Mouse (Mus musculus): ENCODE measurements around the gene Zdhhc1. TPM values are rescaled to one million over a fixed set of nuclear protein-coding genes. Genes with fewer than 3 reads are reported as not detected.
A peak's percentile ranks its signal among the peaks of the same experiment; 100 is the strongest.

Gene Zdhhc1
- total RNA-seq, 1 experiment: 3.2 TPM

GRCm38 (mm10) chr8:105442661-105443060 lies 54.0 kb downstream of the Zdhhc1 start:
- no peak overlapping the region for H3K4me3 ChIP-seq (ENCODE audit: insufficient read depth in 1 of 2, low read depth in 1 of 2, low read length in 2 of 2, poor library complexity in 1 of 2, severe bottlenecking in 1 of 2)
- in situ Hi-C loops (cut with MboI; ENCODE audit: low sequenced_read_pairs in 2 of 2, unreplicated experiment in 2 of 2): no loop called here
- DNase-seq (ENCODE audit: low read depth, low spot score): no peak
- no peaks in the 10 kb centered on the region for H3K36me3 ChIP-seq (ENCODE audit: control insufficient read depth, insufficient read depth, low read length, poor library complexity, severe bottlenecking)
- no peak overlapping the region for H3K9ac ChIP-seq (ENCODE audit: insufficient read depth, low read depth, low read length, poor library complexity, severe bottlenecking)
- H3K9me3 ChIP-seq (ENCODE audit: control insufficient read depth, insufficient read depth, low read depth, low read length): no peaks in the 10 kb centered on the region
- H3K4me1 ChIP-seq (ENCODE audit: control insufficient read depth in 2 of 2, insufficient read depth in 2 of 2, low read length in 2 of 2, poor library complexity in 1 of 2): peaks cover 0 to 7% of the 10 kb centered on the region in 2 experiments; a peak in 1 of 4 replicates
- H3K27ac ChIP-seq (ENCODE audit: insufficient read depth, low read depth, low read length, poor library complexity, severe bottlenecking): no peak overlapping the region
- TF ChIP-seq ZNF384 (IDR thresholded peaks at IDR 0.05; ENCODE audit: low read depth, low read length) (no peak), MAFK (IDR thresholded peaks at IDR 0.05; ENCODE audit: insufficient read depth, low read depth, low read length) (no peak), ZC3H11A (IDR thresholded peaks at IDR 0.05; ENCODE audit: borderline replicate concordance, low read depth, low read length) (no peak), HCFC1 (IDR thresholded peaks at IDR 0.05; ENCODE audit: borderline replicate concordance, insufficient read depth, low read length) (no peak)

DNA sequence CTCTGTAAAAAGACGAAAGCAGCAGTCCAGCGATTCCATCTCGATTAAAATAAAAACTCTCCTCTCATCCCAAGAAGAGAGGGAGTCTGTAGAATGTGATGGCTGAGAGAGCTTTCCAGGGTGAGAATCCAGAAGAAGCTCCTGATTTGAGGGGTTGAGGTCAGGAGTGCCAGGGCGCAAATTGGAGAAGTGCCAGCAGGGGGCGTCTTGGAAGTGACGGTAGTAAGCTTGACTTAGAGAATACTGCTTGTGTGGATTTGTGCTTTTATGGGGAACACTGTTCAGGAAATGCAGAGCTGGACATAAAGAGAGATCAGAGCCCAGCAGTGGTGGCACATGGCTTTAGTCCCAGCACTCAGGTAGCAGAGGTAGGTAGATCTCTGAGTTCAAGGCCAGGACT lies 55.3 kb downstream of the Zdhhc1 start:
- no peak overlapping the region for H3K9ac ChIP-seq (ENCODE audit: insufficient read depth, low read depth, low read length, poor library complexity, severe bottlenecking)
- no peaks in the 10 kb centered on the region for H3K9me3 ChIP-seq (ENCODE audit: control insufficient read depth, insufficient read depth, low read depth, low read length)
- peak; percentile 75 for DNase-seq (ENCODE audit: low read depth, low spot score)
- H3K4me3 ChIP-seq (ENCODE audit: insufficient read depth in 1 of 2, low read depth in 1 of 2, low read length in 2 of 2, poor library complexity in 1 of 2, severe bottlenecking in 1 of 2): no peak overlapping the region
- no peak overlapping the region for H3K27ac ChIP-seq (ENCODE audit: insufficient read depth, low read depth, low read length, poor library complexity, severe bottlenecking)
- H3K36me3 ChIP-seq (ENCODE audit: control insufficient read depth, insufficient read depth, low read length, poor library complexity, severe bottlenecking): no peaks in the 10 kb centered on the region
- TF ChIP-seq ZC3H11A (IDR thresholded peaks at IDR 0.05; ENCODE audit: borderline replicate concordance, low read depth, low read length): 0 out of 2 replicates have a peak, but pooled peaks have one; percentile 14
- no peak for TF ChIP-seq HCFC1 (IDR thresholded peaks at IDR 0.05; ENCODE audit: borderline replicate concordance, insufficient read depth, low read length)
- TF ChIP-seq ZNF384 (IDR thresholded peaks at IDR 0.05; ENCODE audit: low read depth, low read length): no peak
- peaks cover 0 to 7% of the 10 kb centered on the region in 2 experiments; a peak in 1 of 4 replicates for H3K4me1 ChIP-seq (ENCODE audit: control insufficient read depth in 2 of 2, insufficient read depth in 2 of 2, low read length in 2 of 2, poor library complexity in 1 of 2)
- in situ Hi-C loops (cut with MboI; ENCODE audit: low sequenced_read_pairs in 2 of 2, unreplicated experiment in 2 of 2): no loop called here

DNA sequence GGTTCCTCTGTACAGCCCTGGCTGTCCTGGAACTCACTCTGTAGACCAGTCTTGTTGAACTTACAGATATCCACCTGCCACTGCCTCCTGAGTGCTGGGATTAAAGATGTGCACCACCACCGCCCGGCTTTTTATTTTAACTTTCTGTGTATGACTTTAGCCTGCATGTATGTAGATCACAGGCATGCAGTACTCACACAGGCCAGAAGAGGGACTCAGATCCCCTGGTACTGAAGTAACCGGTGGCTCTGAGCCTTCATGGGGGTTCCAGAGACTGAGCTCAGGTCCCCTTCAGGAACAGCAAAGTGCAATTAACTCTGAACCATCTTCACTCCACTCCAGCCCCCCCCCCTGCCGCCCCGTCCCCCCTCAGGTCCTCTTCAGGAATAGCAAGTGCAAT lies 57.8 kb downstream of the Zdhhc1 start:
- H3K4me1 ChIP-seq (ENCODE audit: control insufficient read depth in 2 of 2, insufficient read depth in 2 of 2, low read length in 2 of 2, poor library complexity in 1 of 2): peaks cover 0 to 5% of the 10 kb centered on the region in 2 experiments; a peak in 1 of 4 replicates
- H3K36me3 ChIP-seq (ENCODE audit: control insufficient read depth, insufficient read depth, low read length, poor library complexity, severe bottlenecking): no peaks in the 10 kb centered on the region
- in situ Hi-C loops (cut with MboI; ENCODE audit: low sequenced_read_pairs in 2 of 2, unreplicated experiment in 2 of 2): no loop called here
- TF ChIP-seq ZC3H11A (IDR thresholded peaks at IDR 0.05; ENCODE audit: borderline replicate concordance, low read depth, low read length) (no peak), HCFC1 (IDR thresholded peaks at IDR 0.05; ENCODE audit: borderline replicate concordance, insufficient read depth, low read length) (no peak), CHD2 (IDR thresholded peaks at IDR 0.05; ENCODE audit: low read depth, low read length) (no peak), ZNF384 (IDR thresholded peaks at IDR 0.05; ENCODE audit: low read depth, low read length) (no peak), MAFK (IDR thresholded peaks at IDR 0.05; ENCODE audit: insufficient read depth, low read depth, low read length) (no peak)
- H3K9ac ChIP-seq (ENCODE audit: insufficient read depth, low read depth, low read length, poor library complexity, severe bottlenecking): no peak overlapping the region
- DNase-seq (ENCODE audit: low read depth, low spot score): peak; percentile 77
- H3K27ac ChIP-seq (ENCODE audit: insufficient read depth, low read depth, low read length, poor library complexity, severe bottlenecking): no peak overlapping the region
- no peak overlapping the region for H3K4me3 ChIP-seq (ENCODE audit: insufficient read depth in 1 of 2, low read depth in 1 of 2, low read length in 2 of 2, poor library complexity in 1 of 2, severe bottlenecking in 1 of 2)
- H3K9me3 ChIP-seq (ENCODE audit: control insufficient read depth, insufficient read depth, low read depth, low read length): no peaks in the 10 kb centered on the region

DNA sequence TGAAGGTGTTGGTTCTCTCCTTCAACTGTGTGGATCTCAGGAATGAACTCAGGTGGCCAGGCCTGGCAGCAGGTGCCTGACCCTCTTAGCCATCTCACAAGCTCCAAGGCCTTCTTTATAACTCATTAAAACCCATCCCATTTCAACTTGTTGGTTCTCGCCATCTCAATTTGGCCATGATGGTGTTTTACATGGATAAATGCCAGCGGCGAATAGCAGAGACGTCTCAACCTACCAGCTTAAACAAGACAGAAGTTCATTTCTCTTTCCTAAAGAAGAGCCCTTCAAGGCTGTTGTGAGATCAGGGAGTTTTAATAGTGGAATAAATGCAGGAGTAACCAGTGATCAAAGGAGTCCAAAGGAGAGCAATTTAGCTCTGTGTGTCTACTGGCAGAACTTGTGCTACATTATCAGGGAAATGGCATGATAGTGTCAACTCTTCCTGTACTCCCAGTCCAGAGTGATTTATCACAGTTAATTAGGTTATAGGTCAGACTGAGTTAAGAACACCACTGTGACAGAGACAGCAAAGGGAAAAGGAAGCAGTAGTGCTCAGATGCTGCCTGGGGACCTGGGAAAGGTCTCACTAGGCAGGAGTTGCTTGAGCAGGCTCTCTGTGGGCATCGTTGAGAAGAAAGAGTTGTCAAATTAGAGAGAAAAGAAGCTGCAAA lies 59.5 kb downstream of the Zdhhc1 start:
- Histone ChIP-seq H3K9ac (ENCODE audit: insufficient read depth, low read depth, low read length, poor library complexity, severe bottlenecking) (no peak overlapping the region), H3K4me1 (ENCODE audit: control insufficient read depth in 2 of 2, insufficient read depth in 2 of 2, low read length in 2 of 2, poor library complexity in 1 of 2) (peaks cover 3 to 9% of the 10 kb centered on the region in 2 experiments; a peak in 2 of 4 replicates), H3K27ac (ENCODE audit: insufficient read depth, low read depth, low read length, poor library complexity, severe bottlenecking) (no peak overlapping the region), H3K9me3 (ENCODE audit: control insufficient read depth, insufficient read depth, low read depth, low read length) (no peaks in the 10 kb centered on the region), H3K36me3 (ENCODE audit: control insufficient read depth, insufficient read depth, low read length, poor library complexity, severe bottlenecking) (no peaks in the 10 kb centered on the region), H3K4me3 (ENCODE audit: insufficient read depth in 1 of 2, low read depth in 1 of 2, low read length in 2 of 2, poor library complexity in 1 of 2, severe bottlenecking in 1 of 2) (no peak overlapping the region)
- DNase-seq (ENCODE audit: low read depth, low spot score): no peak
- in situ Hi-C loops (cut with MboI; ENCODE audit: low sequenced_read_pairs in 2 of 2, unreplicated experiment in 2 of 2): no loop called here
- no peak for TF ChIP-seq ZNF384 (IDR thresholded peaks at IDR 0.05; ENCODE audit: low read depth, low read length)
- no peak for TF ChIP-seq MAFK (IDR thresholded peaks at IDR 0.05; ENCODE audit: insufficient read depth, low read depth, low read length)
- no peak for TF ChIP-seq ZC3H11A (IDR thresholded peaks at IDR 0.05; ENCODE audit: borderline replicate concordance, low read depth, low read length)
- no peak for TF ChIP-seq CHD2 (IDR thresholded peaks at IDR 0.05; ENCODE audit: low read depth, low read length)

Data from ES-E14 (cell line).